Mouse (Mus musculus) lung, embryonic 14.5 days (tissue): Measurements from ENCODE around the gene Bhlha9. TPM values are rescaled to one million over a fixed set of nuclear protein-coding genes. Genes with fewer than 3 reads are reported as not detected.

Source experiments
- ATAC-seq: fragments of 200-750 bp; cut with Nextera tagmentation; 2 replicates; pipeline ENCODE4 v1.8.0; 2017; ENCODE audit warnings: mild to moderate bottlenecking, moderate TSS enrichment, moderate library complexity; ENCODE audit not compliant: insufficient read depth
- DNase-seq: peaks from one replicate; pipeline ENCODE4 v3.0.0-alpha.2; 2015
- H3K27ac ChIP-seq: fragments of 300-500 bp; sonication (generic); 2 replicates; pipeline ENCODE4 v1.5.1; 2014; ENCODE audit warnings: low read depth, mild to moderate bottlenecking, moderate library complexity
- H3K27me3 ChIP-seq: fragments of 300-500 bp; sonication (generic); 2 replicates; pipeline ENCODE4 v1.6.1; 2014; ENCODE audit warnings: low read length, control low read depth; ENCODE audit not compliant: insufficient read depth
- H3K36me3 ChIP-seq: fragments of 300-500 bp; sonication (generic); 2 replicates; pipeline ENCODE4 v1.6.1; 2014; ENCODE audit warnings: control low read depth; ENCODE audit not compliant: insufficient read depth
- H3K4me1 ChIP-seq: fragments of 300-500 bp; sonication (generic); 2 replicates; pipeline ENCODE4 v1.6.1; 2014; ENCODE audit warnings: antibody characterized with exemption, control low read depth; ENCODE audit not compliant: insufficient read depth
- H3K4me2 ChIP-seq: fragments of 300-500 bp; sonication (generic); 2 replicates; pipeline ENCODE4 v1.6.1; 2014; ENCODE audit warnings: mild to moderate bottlenecking
- H3K4me3 ChIP-seq: fragments of 300-500 bp; sonication (generic); 2 replicates; pipeline ENCODE4 v1.5.1; 2014; ENCODE audit warnings: low read depth, low read length
- H3K9ac ChIP-seq: fragments of 300-500 bp; sonication (generic); 2 replicates; pipeline ENCODE4 v1.6.1; 2014
- H3K9me3 ChIP-seq: fragments of 300-500 bp; sonication (generic); 2 replicates; pipeline ENCODE4 v1.6.1; 2016; ENCODE audit warnings: low read depth, low read length, control low read depth
- CTCF ChIP-seq: IDR thresholded peaks from 2 replicates; pipeline ENCODE4 v1.5.1; 2016; ENCODE audit warnings: antibody characterized with exemption, low read depth
- WGBS: fragments of 180-500 bp; shearing (Covaris S2); extraction: QIAGEN DNeasy Blood & Tissue Kit; methylation state at CpG from one replicate; pipeline ENCODE4 v1.1.7; 2014; 5-methylcytosine and 5-hydroxymethylcytosine counted together
- polyA plus RNA-seq: library from polyadenylated mRNA; unstranded; fragments of >200 nt; fragmentation: Nextera tagmentation; extraction: Ambion mirVana; gene quantifications from 2 replicates; pipeline ENCODE4 v1.2.1, GENCODE M21; 2014

Gene Bhlha9
- polyA plus RNA-seq, 1 experiment from 2014 or later = not detected

- H3K4me3 ChIP-seq = 0 out of 2 replicates have a peak overlapping the region, but pooled peaks have one; percentile 1
- DNase-seq (peak; percentile 11), ATAC-seq (no peak)
- no peak for TF ChIP-seq CTCF
- no peaks in the 10 kb centered on the region for H3K27me3 ChIP-seq
- H3K4me2 ChIP-seq = peak overlapping the region; percentile 41
- H3K36me3 ChIP-seq = no peaks in the 10 kb centered on the region
- H3K9ac ChIP-seq = no peak overlapping the region
- 8% methylated on average over 7 of the region's 7 CpGs for WGBS
- H3K27ac ChIP-seq = no peak overlapping the region
- H3K9me3 ChIP-seq = no peaks in the 10 kb centered on the region
- H3K4me1 ChIP-seq = 0 out of 2 replicates have a peak, but pooled peaks cover 2% of the 10 kb centered on the region
Observed at GRCm38 (mm10) chr11:76647062-76647461, 25.2 kb upstream of the Bhlha9 start.

- Histone ChIP-seq H3K36me3 (no peaks in the 10 kb centered on the region), H3K9ac (no peak overlapping the region), H3K4me1 (0 out of 2 replicates have a peak, but pooled peaks cover 2% of the 10 kb centered on the region), H3K4me3 (0 out of 2 replicates have a peak overlapping the region, but pooled peaks have one; percentile 1), H3K27me3 (no peaks in the 10 kb centered on the region), H3K9me3 (no peaks in the 10 kb centered on the region), H3K27ac (no peak overlapping the region), H3K4me2 (peak overlapping the region; percentile 41)
- no peak for ATAC-seq
- peak; percentile 85 for DNase-seq
- WGBS = 10% methylated on average over 9 of the region's 9 CpGs
- peak; percentile 88 for TF ChIP-seq CTCF
Observed at GRCm38 (mm10) chr11:76647500-76647899, 24.8 kb upstream of the Bhlha9 start.

GRCm38 (mm10) chr11:76650862-76651560 is 21.3 kb upstream of the Bhlha9 start:
- no peak overlapping the region for H3K27ac ChIP-seq
- H3K4me3 ChIP-seq = no peak overlapping the region
- DNase-seq (no peak), ATAC-seq (no peak)
- H3K4me2 ChIP-seq = no peak overlapping the region
- H3K36me3 ChIP-seq = no peaks in the 10 kb centered on the region
- no peaks in the 10 kb centered on the region for H3K27me3 ChIP-seq
- H3K4me1 ChIP-seq = 0 out of 2 replicates have a peak, but pooled peaks cover 2% of the 10 kb centered on the region
- 51% methylated on average over 11 of the region's 14 CpGs for WGBS
- H3K9me3 ChIP-seq = no peaks in the 10 kb centered on the region
- no peak for TF ChIP-seq CTCF
- H3K9ac ChIP-seq = no peak overlapping the region

GRCm38 (mm10) chr11:76652838-76653334 is 19.4 kb upstream of the Bhlha9 start:
- Histone ChIP-seq H3K27me3 (no peaks in the 10 kb centered on the region), H3K4me3 (no peak overlapping the region), H3K9me3 (no peaks in the 10 kb centered on the region), H3K4me2 (no peak overlapping the region), H3K9ac (no peak overlapping the region), H3K27ac (no peak overlapping the region), H3K36me3 (no peaks in the 10 kb centered on the region), H3K4me1 (no peaks in the 10 kb centered on the region)
- ATAC-seq = no peak
- DNase-seq = no peak
- no peak for TF ChIP-seq CTCF
- 62% methylated on average over 3 of the region's 3 CpGs for WGBS

- no peak for ATAC-seq
- H3K4me1 ChIP-seq = no peaks in the 10 kb centered on the region
- peak; percentile 73 for TF ChIP-seq CTCF
- H3K9ac ChIP-seq = no peak overlapping the region
- H3K9me3 ChIP-seq = no peaks in the 10 kb centered on the region
- peak overlapping the region; percentile 52 for H3K4me2 ChIP-seq
- DNase-seq = peak; percentile 88
- H3K36me3 ChIP-seq = no peaks in the 10 kb centered on the region
- H3K27me3 ChIP-seq = no peaks in the 10 kb centered on the region
- 6% methylated on average over 10 of the region's 10 CpGs for WGBS
- H3K4me3 ChIP-seq = no peak overlapping the region
- no peak overlapping the region for H3K27ac ChIP-seq
Observed at GRCm38 (mm10) chr11:76655106-76655505, 17.2 kb upstream of the Bhlha9 start.

GRCm38 (mm10) chr11:76657450-76657970 is 14.8 kb upstream of the Bhlha9 start:
- ATAC-seq = no peak
- TF ChIP-seq CTCF = no peak

GRCm38 (mm10) chr11:76659138-76659930 is 12.9 kb upstream of the Bhlha9 start:
- Histone ChIP-seq H3K36me3 (no peaks in the 10 kb centered on the region), H3K27me3 (no peaks in the 10 kb centered on the region), H3K9ac (no peak overlapping the region), H3K4me1 (no peaks in the 10 kb centered on the region), H3K9me3 (no peaks in the 10 kb centered on the region), H3K4me2 (no peak overlapping the region), H3K4me3 (no peak overlapping the region), H3K27ac (no peak overlapping the region)
- ATAC-seq (no peak), DNase-seq (no peak)
- no peak for TF ChIP-seq CTCF
- 50% methylated on average over 14 of the region's 14 CpGs for WGBS

More at GRCm38 (mm10) chr11:76657450-76657970, 14.8 kb upstream of the Bhlha9 start:
- H3K27me3 ChIP-seq = no peaks in the 10 kb centered on the region
- H3K36me3 ChIP-seq = no peaks in the 10 kb centered on the region
- H3K4me1 ChIP-seq = no peaks in the 10 kb centered on the region
- H3K4me3 ChIP-seq = no peak overlapping the region
- peak; percentile 16 for DNase-seq
- H3K9me3 ChIP-seq = no peaks in the 10 kb centered on the region
- no peak overlapping the region for H3K9ac ChIP-seq
- no peak overlapping the region for H3K27ac ChIP-seq
- WGBS = 42% methylated on average over 4 of the region's 4 CpGs
- no peak overlapping the region for H3K4me2 ChIP-seq
